Mouse (Mus musculus): ENCODE results near the gene Cercam. TPM values are rescaled to one million over a fixed set of nuclear protein-coding genes. Genes with fewer than 3 reads are reported as not detected.

Gene Cercam
- polyA plus RNA-seq, 1 experiment, result 9.5 TPM

- no peaks in the 10 kb centered on the region for H3K4me1 ChIP-seq (ENCODE audit: control insufficient read depth, insufficient read depth, low read length)
- TF ChIP-seq POLR2A (IDR thresholded peaks at IDR 0.05; ENCODE audit: borderline replicate concordance, extremely low read depth, low read depth, low read length) (no peak), CTCF (IDR thresholded peaks at IDR 0.05; ENCODE audit: insufficient read depth, low read length) (no peak)
- DNase-seq, result no peak
- 58% methylated on average over 4 of the region's 4 CpGs for WGBS
- H3K4me3 ChIP-seq (replicated peaks; ENCODE audit: extremely low read depth, low read depth, low read length), result no peak overlapping the region
Measured at GRCm38 (mm10) chr2:29839460-29839859, 29.5 kb upstream of the Cercam start.

- no peak overlapping the region for H3K4me3 ChIP-seq (replicated peaks; ENCODE audit: extremely low read depth, low read depth, low read length)
- no peak for DNase-seq
- TF ChIP-seq POLR2A (IDR thresholded peaks at IDR 0.05; ENCODE audit: borderline replicate concordance, extremely low read depth, low read depth, low read length), result no peak
- TF ChIP-seq CTCF (IDR thresholded peaks at IDR 0.05; ENCODE audit: insufficient read depth, low read length), result no peak
- WGBS, result 82% methylated on average over 9 of the region's 9 CpGs
- no peaks in the 10 kb centered on the region for H3K4me1 ChIP-seq (ENCODE audit: control insufficient read depth, insufficient read depth, low read length)
Measured at GRCm38 (mm10) chr2:29843231-29844105, 25.5 kb upstream of the Cercam start.

- 90% methylated on average over 2 of the region's 2 CpGs for WGBS
- no peak for TF ChIP-seq CTCF (IDR thresholded peaks at IDR 0.05; ENCODE audit: insufficient read depth, low read length)
- TF ChIP-seq POLR2A (IDR thresholded peaks at IDR 0.05; ENCODE audit: borderline replicate concordance, extremely low read depth, low read depth, low read length), result no peak
- Histone ChIP-seq H3K4me1 (ENCODE audit: control insufficient read depth, insufficient read depth, low read length) (no peaks in the 10 kb centered on the region), H3K4me3 (replicated peaks; ENCODE audit: extremely low read depth, low read depth, low read length) (no peak overlapping the region)
- no peak for DNase-seq
Measured at GRCm38 (mm10) chr2:29844115-29844514, 24.8 kb upstream of the Cercam start.

GRCm38 (mm10) chr2:29844661-29845060, 24.3 kb upstream of the Cercam start:
- Histone ChIP-seq H3K4me1 (ENCODE audit: control insufficient read depth, insufficient read depth, low read length) (no peaks in the 10 kb centered on the region), H3K4me3 (replicated peaks; ENCODE audit: extremely low read depth, low read depth, low read length) (no peak overlapping the region)
- DNase-seq, result no peak
- 72% methylated on average over 3 of the region's 3 CpGs for WGBS
- TF ChIP-seq POLR2A (IDR thresholded peaks at IDR 0.05; ENCODE audit: borderline replicate concordance, extremely low read depth, low read depth, low read length) (no peak), CTCF (IDR thresholded peaks at IDR 0.05; ENCODE audit: insufficient read depth, low read length) (no peak)

GRCm38 (mm10) chr2:29845636-29846035, 23.3 kb upstream of the Cercam start:
- TF ChIP-seq POLR2A (IDR thresholded peaks at IDR 0.05; ENCODE audit: borderline replicate concordance, extremely low read depth, low read depth, low read length), result no peak
- no peak for TF ChIP-seq CTCF (IDR thresholded peaks at IDR 0.05; ENCODE audit: insufficient read depth, low read length)
- Histone ChIP-seq H3K4me1 (ENCODE audit: control insufficient read depth, insufficient read depth, low read length) (no peaks in the 10 kb centered on the region), H3K4me3 (replicated peaks; ENCODE audit: extremely low read depth, low read depth, low read length) (no peak overlapping the region)
- WGBS, result 61% methylated on average over 25 of the region's 25 CpGs
- DNase-seq, result no peak

- TF ChIP-seq CTCF (IDR thresholded peaks at IDR 0.05; ENCODE audit: insufficient read depth, low read length) (no peak), POLR2A (IDR thresholded peaks at IDR 0.05; ENCODE audit: borderline replicate concordance, extremely low read depth, low read depth, low read length) (no peak)
- DNase-seq, result no peak
- no peaks in the 10 kb centered on the region for H3K4me1 ChIP-seq (ENCODE audit: control insufficient read depth, insufficient read depth, low read length)
- H3K4me3 ChIP-seq (replicated peaks; ENCODE audit: extremely low read depth, low read depth, low read length), result no peak overlapping the region
- WGBS, result 41% methylated on average over 47 of the region's 47 CpGs
Measured at GRCm38 (mm10) chr2:29846061-29846853, 22.7 kb upstream of the Cercam start.

GRCm38 (mm10) chr2:29846911-29847310, 22.1 kb upstream of the Cercam start:
- Histone ChIP-seq H3K4me3 (replicated peaks; ENCODE audit: extremely low read depth, low read depth, low read length) (no peak overlapping the region), H3K4me1 (ENCODE audit: control insufficient read depth, insufficient read depth, low read length) (no peaks in the 10 kb centered on the region)
- DNase-seq, result no peak
- TF ChIP-seq CTCF (IDR thresholded peaks at IDR 0.05; ENCODE audit: insufficient read depth, low read length) (no peak), POLR2A (IDR thresholded peaks at IDR 0.05; ENCODE audit: borderline replicate concordance, extremely low read depth, low read depth, low read length) (no peak)
- WGBS, result 75% methylated on average over 3 of the region's 3 CpGs

GRCm38 (mm10) chr2:29849041-29849440, 19.9 kb upstream of the Cercam start:
- no peak overlapping the region for H3K4me3 ChIP-seq (replicated peaks; ENCODE audit: extremely low read depth, low read depth, low read length)
- no peak for DNase-seq
- 45% methylated on average over 8 of the region's 8 CpGs for WGBS
- TF ChIP-seq CTCF (IDR thresholded peaks at IDR 0.05; ENCODE audit: insufficient read depth, low read length) (no peak), POLR2A (IDR thresholded peaks at IDR 0.05; ENCODE audit: borderline replicate concordance, extremely low read depth, low read depth, low read length) (no peak)
- no peaks in the 10 kb centered on the region for H3K4me1 ChIP-seq (ENCODE audit: control insufficient read depth, insufficient read depth, low read length)

- no peak overlapping the region for H3K4me3 ChIP-seq (replicated peaks; ENCODE audit: extremely low read depth, low read depth, low read length)
- TF ChIP-seq POLR2A (IDR thresholded peaks at IDR 0.05; ENCODE audit: borderline replicate concordance, extremely low read depth, low read depth, low read length) (no peak), CTCF (IDR thresholded peaks at IDR 0.05; ENCODE audit: insufficient read depth, low read length) (no peak)
- 49% methylated on average over 5 of the region's 5 CpGs for WGBS
- no peaks in the 10 kb centered on the region for H3K4me1 ChIP-seq (ENCODE audit: control insufficient read depth, insufficient read depth, low read length)
- no peak for DNase-seq
Measured at GRCm38 (mm10) chr2:29849841-29850480, 19.0 kb upstream of the Cercam start.

All from lung, adult 2 months (tissue).